Mouse (Mus musculus): ENCODE results near the gene Itgb2l. TPM values are rescaled to one million over a fixed set of nuclear protein-coding genes. Genes with fewer than 3 reads are reported as not detected.
"Not testable (repeated sequence)": the region's sequence is repeated elsewhere in the genome, so short reads cannot be mapped to it uniquely, and the experiment has no call there.

The Itgb2l gene
- polyA plus RNA-seq, 1 experiment, result 0.13 TPM

DNA sequence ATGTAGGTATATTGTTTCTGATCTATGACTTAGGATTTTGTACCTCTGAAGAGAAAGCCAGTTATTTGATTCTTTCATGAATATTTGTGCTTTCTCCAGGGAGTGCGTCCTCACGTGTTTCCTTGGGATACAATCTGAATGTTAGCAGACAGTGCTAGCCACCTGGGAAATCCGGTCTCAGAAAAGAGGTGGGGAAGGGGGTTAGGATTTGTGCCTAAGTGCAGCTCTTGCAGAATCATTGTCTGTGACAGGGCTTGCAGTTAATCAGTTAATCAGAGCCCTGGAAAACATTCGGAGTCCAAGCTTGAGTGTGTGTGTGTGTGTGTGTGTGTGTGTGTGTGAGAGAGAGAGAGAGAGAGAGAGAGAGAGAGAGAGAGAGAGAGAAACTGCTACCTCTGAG is 24.6 kb upstream of the Itgb2l start:
- WGBS, result 62% methylated on average over 4 of the region's 4 CpGs

DNA sequence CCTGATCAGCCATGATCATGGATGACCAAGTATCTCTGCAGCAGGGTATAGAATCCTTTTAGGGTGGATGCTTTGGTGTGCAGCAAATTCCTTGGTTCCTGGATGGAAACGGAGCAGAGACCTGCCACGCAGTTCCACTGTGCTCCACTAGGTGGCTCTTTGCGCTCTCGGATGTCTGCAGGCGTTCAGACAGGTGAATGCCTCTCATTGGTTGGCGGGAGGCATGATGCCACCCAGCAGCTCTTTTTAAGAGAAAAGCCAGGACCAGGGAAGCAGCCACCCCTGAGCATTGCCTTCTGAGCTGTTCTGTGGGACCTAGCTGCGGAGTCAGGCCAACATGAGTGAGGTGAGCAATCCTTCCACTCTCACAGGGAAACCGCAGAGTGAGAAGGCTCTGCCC is 24.0 kb upstream of the Itgb2l start, which contains the start of gene Pcp4:
TSS of gene Pcp4 (plus strand) at position 162 of the 400 bp plus-strand sequence.
- Histone ChIP-seq H3K4me1 (ENCODE audit: control insufficient read depth, insufficient read depth, low read length) (no peaks in the 10 kb centered on the region), H3K4me3 (replicated peaks; ENCODE audit: extremely low read depth, low read depth, low read length) (no peak within 1 kb of the TSS)
- TF ChIP-seq CTCF (IDR thresholded peaks at IDR 0.05; ENCODE audit: insufficient read depth, low read length) (peak; percentile 99), POLR2A (IDR thresholded peaks at IDR 0.05; ENCODE audit: borderline replicate concordance, extremely low read depth, low read depth, low read length) (no peak)
- WGBS, result 16% methylated on average over 8 of the region's 8 CpGs
- peak; percentile 75 for DNase-seq

More for the DNA sequence above, 24.6 kb upstream of the Itgb2l start:
- Histone ChIP-seq H3K4me1 (ENCODE audit: control insufficient read depth, insufficient read depth, low read length) (no peaks in the 10 kb centered on the region), H3K4me3 (replicated peaks; ENCODE audit: extremely low read depth, low read depth, low read length) (no peak overlapping the region)
- no peak for DNase-seq
- no peak for TF ChIP-seq CTCF (IDR thresholded peaks at IDR 0.05; ENCODE audit: insufficient read depth, low read length)
- TF ChIP-seq POLR2A (IDR thresholded peaks at IDR 0.05; ENCODE audit: borderline replicate concordance, extremely low read depth, low read depth, low read length), result no peak

DNA sequence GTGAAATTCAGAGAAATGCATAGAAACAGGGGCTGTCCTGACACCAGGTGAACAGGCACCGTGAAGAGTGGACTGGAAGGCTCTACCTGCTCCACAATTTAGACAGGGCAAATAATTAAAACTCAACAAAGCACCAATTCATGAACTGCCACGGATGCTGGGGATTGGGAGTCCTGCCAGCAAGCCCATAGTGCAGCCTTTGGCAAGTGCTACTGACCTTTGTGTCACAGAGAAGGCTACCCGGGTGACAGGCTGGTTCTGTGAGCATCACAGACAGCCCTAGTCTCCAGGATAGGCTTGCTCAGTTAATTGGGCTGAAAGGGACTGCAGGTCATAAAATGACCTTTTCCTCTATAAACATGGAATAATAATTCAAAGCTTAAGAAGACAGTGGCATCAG is 17.4 kb upstream of the Itgb2l start:
- Histone ChIP-seq H3K4me1 (ENCODE audit: control insufficient read depth, insufficient read depth, low read length) (no peaks in the 10 kb centered on the region), H3K4me3 (replicated peaks; ENCODE audit: extremely low read depth, low read depth, low read length) (no peak overlapping the region)
- no peak for TF ChIP-seq CTCF (IDR thresholded peaks at IDR 0.05; ENCODE audit: insufficient read depth, low read length)
- TF ChIP-seq POLR2A (IDR thresholded peaks at IDR 0.05; ENCODE audit: borderline replicate concordance, extremely low read depth, low read depth, low read length), result no peak
- no peak for DNase-seq
- 58% methylated on average over 3 of the region's 3 CpGs for WGBS

DNA sequence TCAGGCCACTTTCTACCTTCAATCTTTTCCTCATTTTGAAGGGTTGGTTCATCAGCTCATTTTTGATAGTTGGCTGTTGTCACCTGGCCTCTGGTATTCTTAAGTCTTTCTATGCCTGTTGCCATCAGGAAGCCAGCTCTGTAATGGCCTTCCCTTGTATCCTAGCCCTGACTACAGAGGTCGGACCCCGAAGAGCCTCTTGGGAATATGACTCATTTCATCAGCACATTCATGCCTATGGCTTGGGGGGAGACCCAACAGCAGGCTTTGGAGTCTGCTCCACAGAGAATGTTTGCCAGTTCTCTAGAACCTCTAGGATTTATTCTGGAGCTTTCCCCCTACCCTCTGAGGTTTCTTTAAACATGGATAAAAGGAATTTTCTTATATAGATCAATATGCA is 15.9 kb upstream of the Itgb2l start:
- H3K4me1 ChIP-seq (ENCODE audit: control insufficient read depth, insufficient read depth, low read length), result no peaks in the 10 kb centered on the region
- no peak for DNase-seq
- H3K4me3 ChIP-seq (replicated peaks; ENCODE audit: extremely low read depth, low read depth, low read length), result no peak overlapping the region
- TF ChIP-seq POLR2A (IDR thresholded peaks at IDR 0.05; ENCODE audit: borderline replicate concordance, extremely low read depth, low read depth, low read length) (no peak), CTCF (IDR thresholded peaks at IDR 0.05; ENCODE audit: insufficient read depth, low read length) (no peak)
- 72% methylated on average over 2 of the region's 2 CpGs for WGBS

DNA sequence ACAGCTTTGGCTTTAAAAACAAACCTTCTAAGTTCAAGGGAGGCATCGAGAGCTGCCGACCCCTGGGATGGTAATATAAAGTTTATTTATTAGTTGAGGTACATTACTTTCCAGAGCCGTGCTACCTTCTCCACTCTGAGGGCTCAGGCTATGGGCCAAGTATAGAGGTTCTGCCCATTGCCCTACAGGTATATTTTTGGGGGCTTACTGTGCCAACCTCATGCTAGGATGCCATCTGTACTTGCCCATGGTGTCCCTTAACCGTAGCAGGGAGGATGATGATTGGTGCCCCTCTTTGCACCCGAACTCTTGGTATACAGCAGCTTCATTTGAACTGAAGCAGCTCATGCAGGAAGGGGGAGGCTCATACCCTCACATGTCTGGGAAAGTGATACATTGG is 14.2 kb upstream of the Itgb2l start:
- 78% methylated on average over 5 of the region's 5 CpGs for WGBS
- no peak overlapping the region for H3K4me3 ChIP-seq (replicated peaks; ENCODE audit: extremely low read depth, low read depth, low read length)
- no peaks in the 10 kb centered on the region for H3K4me1 ChIP-seq (ENCODE audit: control insufficient read depth, insufficient read depth, low read length)
- no peak for DNase-seq
- no peak for TF ChIP-seq CTCF (IDR thresholded peaks at IDR 0.05; ENCODE audit: insufficient read depth, low read length)
- TF ChIP-seq POLR2A (IDR thresholded peaks at IDR 0.05; ENCODE audit: borderline replicate concordance, extremely low read depth, low read depth, low read length), result no peak

DNA sequence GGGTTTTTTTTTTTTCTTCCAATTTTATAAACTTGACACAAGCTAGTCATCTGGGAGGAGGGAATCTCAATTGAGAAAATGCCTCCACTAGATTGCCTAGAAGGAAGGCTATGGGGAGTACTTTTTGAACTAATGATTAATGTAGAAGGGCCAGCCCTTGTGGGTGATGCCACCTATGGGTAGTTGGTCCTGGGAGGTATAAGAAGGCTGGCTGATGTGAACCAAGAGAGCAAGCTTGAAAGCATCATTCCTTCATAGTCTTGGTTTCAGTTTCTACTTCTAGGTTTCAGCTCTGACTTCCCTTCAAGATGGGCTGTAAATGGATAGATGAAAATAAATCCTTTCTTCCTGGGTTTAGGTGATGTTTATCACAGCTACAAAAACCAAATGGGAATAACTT is 10.7 kb upstream of the Itgb2l start:
- H3K4me1 ChIP-seq (ENCODE audit: control insufficient read depth, insufficient read depth, low read length), result no peaks in the 10 kb centered on the region
- DNase-seq, result no peak
- H3K4me3 ChIP-seq (replicated peaks; ENCODE audit: extremely low read depth, low read depth, low read length), result no peak overlapping the region
- no peak for TF ChIP-seq POLR2A (IDR thresholded peaks at IDR 0.05; ENCODE audit: borderline replicate concordance, extremely low read depth, low read depth, low read length)
- TF ChIP-seq CTCF (IDR thresholded peaks at IDR 0.05; ENCODE audit: insufficient read depth, low read length), result no peak

DNA sequence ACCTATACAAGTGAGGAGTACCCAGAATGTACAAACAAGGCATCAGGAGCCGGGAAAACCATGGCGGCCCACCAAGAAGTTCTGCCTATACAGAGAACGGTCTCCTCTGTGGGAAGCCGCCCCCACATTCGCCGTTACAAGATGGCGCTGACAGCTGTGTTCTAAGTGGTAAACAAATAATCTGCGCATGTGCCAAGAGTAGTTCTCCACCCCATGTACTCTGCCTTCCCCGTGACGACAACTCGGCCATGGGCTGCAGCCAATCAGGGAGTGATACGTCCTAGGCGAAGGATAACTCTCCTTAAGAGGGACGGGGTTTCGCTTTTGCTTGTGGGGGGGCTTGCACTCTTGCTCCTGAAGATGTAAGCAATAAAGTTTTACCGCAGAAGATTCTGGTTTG is 7.5 kb upstream of the Itgb2l start:
- WGBS, result 93% methylated on average over 16 of the region's 16 CpGs
- not testable (repeated sequence) for H3K4me3 ChIP-seq (replicated peaks; ENCODE audit: extremely low read depth, low read depth, low read length); H3K4me1 ChIP-seq (ENCODE audit: control insufficient read depth, insufficient read depth, low read length); DNase-seq

DNA sequence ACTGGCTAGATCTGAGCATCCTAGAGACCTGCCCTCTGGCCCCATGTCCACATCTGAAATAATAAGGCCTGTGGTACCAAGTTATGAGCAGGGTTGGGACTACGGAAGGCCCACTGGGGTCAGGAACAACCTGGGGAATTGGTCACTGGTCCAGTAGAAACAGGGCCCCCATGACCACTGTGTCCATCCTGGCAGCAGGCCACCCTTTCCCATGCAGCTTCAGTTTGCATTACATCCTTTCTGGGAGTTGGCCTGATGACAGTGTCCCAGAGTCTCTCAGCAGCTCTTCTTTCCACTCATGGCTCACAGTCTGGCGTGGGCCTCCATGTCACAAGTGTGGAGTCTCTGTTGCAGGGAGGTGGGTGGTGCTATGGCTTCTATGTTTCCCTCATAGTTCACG is 1.6 kb downstream of the Itgb2l start:
- TF ChIP-seq CTCF (IDR thresholded peaks at IDR 0.05; ENCODE audit: insufficient read depth, low read length) (no peak), POLR2A (IDR thresholded peaks at IDR 0.05; ENCODE audit: borderline replicate concordance, extremely low read depth, low read depth, low read length) (no peak)
- H3K4me1 ChIP-seq (ENCODE audit: control insufficient read depth, insufficient read depth, low read length), result no peaks in the 10 kb centered on the region
- WGBS, result 83% methylated on average over 3 of the region's 3 CpGs
- no peak overlapping the region for H3K4me3 ChIP-seq (replicated peaks; ENCODE audit: extremely low read depth, low read depth, low read length)
- DNase-seq, result no peak

DNA sequence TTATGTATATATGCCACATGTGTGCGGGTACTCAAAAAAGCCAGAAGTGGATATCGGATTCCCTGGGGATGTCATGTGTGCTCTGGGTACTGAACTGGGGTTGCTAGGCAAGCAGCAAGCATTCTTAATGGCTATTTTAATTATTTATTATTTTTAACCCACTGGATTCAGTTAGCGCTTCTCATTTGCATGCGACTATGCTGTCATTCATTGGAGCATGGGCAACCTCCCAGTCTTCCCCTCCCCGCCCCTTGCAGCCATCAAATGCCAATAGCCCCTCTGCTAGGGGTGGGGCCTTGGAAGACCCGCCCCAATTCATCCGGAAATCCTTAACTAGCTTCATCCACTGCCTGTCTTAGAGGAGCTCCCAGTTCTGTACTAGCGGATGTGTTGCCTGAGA is 2.5 kb downstream of the Itgb2l start:
- no peak overlapping the region for H3K4me3 ChIP-seq (replicated peaks; ENCODE audit: extremely low read depth, low read depth, low read length)
- TF ChIP-seq CTCF (IDR thresholded peaks at IDR 0.05; ENCODE audit: insufficient read depth, low read length) (no peak), POLR2A (IDR thresholded peaks at IDR 0.05; ENCODE audit: borderline replicate concordance, extremely low read depth, low read depth, low read length) (no peak)
- 84% methylated on average over 8 of the region's 8 CpGs for WGBS
- no peak for DNase-seq
- no peaks in the 10 kb centered on the region for H3K4me1 ChIP-seq (ENCODE audit: control insufficient read depth, insufficient read depth, low read length)

DNA sequence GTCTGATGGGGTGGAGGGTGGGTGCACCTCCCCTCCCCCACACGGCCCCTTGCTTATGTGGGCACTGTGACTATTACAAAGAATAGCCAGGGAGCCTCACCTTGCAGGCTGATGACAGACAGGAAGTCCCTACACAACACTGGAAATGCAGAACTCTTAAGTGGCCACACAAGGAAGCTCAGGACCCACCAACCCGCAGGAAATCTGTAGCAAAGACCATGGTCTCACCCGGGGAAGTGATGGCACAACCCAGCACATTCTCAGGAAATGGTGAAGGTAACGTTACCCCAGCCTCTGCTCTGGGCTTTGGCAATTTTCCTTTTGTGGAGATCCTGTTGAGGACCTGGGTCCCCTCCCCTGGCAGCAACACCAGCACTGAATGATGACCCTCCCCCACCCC is 3.7 kb downstream of the Itgb2l start:
- H3K4me3 ChIP-seq (replicated peaks; ENCODE audit: extremely low read depth, low read depth, low read length), result no peak overlapping the region
- no peaks in the 10 kb centered on the region for H3K4me1 ChIP-seq (ENCODE audit: control insufficient read depth, insufficient read depth, low read length)
- 42% methylated on average over 4 of the region's 4 CpGs for WGBS
- TF ChIP-seq CTCF (IDR thresholded peaks at IDR 0.05; ENCODE audit: insufficient read depth, low read length), result no peak
- TF ChIP-seq POLR2A (IDR thresholded peaks at IDR 0.05; ENCODE audit: borderline replicate concordance, extremely low read depth, low read depth, low read length), result no peak
- no peak for DNase-seq

DNA sequence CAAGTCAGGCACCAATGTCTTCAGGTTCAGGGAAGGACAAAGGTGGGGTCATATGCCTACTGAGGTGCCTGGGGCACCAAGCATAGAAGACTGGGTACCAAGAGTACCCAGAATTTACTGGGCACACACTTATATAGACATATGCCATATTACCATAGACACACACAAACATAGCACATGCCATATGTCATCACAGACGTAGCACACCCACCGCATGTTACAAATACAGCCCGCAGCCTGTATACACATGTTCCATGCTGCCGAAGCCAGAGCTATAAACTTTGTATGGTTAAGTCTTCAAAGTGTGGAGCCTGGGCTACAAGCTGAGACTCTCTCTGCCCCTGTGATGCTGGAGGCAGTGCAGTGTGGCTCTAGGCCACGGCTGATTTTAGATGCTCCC is 4.5 kb downstream of the Itgb2l start:
- no peak for DNase-seq
- H3K4me1 ChIP-seq (ENCODE audit: control insufficient read depth, insufficient read depth, low read length), result no peaks in the 10 kb centered on the region
- H3K4me3 ChIP-seq (replicated peaks; ENCODE audit: extremely low read depth, low read depth, low read length), result no peak overlapping the region
- 92% methylated on average over 5 of the region's 5 CpGs for WGBS
- TF ChIP-seq POLR2A (IDR thresholded peaks at IDR 0.05; ENCODE audit: borderline replicate concordance, extremely low read depth, low read depth, low read length) (no peak), CTCF (IDR thresholded peaks at IDR 0.05; ENCODE audit: insufficient read depth, low read length) (no peak)
